ENCODE assay signal across 8 mouse cellular contexts in genomic region chr19:32756636-32756899, GRCm38 (mm10). TPM values are rescaled to one million over a fixed set of nuclear protein-coding genes. Genes with fewer than 3 reads are reported as not detected.
DNase-seq lines count a peak whose midpoint lies in the region; ATAC-seq and TF ChIP-seq lines count a peak whose summit lies in the region.

No protein-coding gene starts in this region.

- no peak for TF ChIP-seq POLR2A in bone marrow, adult 2 months (IDR thresholded peaks at IDR 0.05; ENCODE audit: borderline replicate concordance, control insufficient read depth, low read depth, low read length)

- H3K27me3 ChIP-seq in kidney, embryonic 15.5 days: peaks cover 5% of the 10 kb centered on the region; the same call in 1 of the 2 replicates
- H3K27me3 ChIP-seq in hindbrain, embryonic 12.5 days: peaks cover 6% of the 10 kb centered on the region
- no peaks in the 10 kb centered on the region; the same call in 1 of the 2 replicates for H3K27me3 ChIP-seq in midbrain, embryonic 14.5 days (ENCODE audit: control insufficient read depth, insufficient read depth, low read length)

- H3K36me3 ChIP-seq in kidney, embryonic 15.5 days: no peaks in the 10 kb centered on the region
- H3K36me3 ChIP-seq in hindbrain, embryonic 12.5 days: no peaks in the 10 kb centered on the region
- no peaks in the 10 kb centered on the region for H3K36me3 ChIP-seq in midbrain, embryonic 14.5 days (ENCODE audit: control insufficient read depth, insufficient read depth, low read length)

- H3K9me3 ChIP-seq in kidney, embryonic 15.5 days (replicated peaks): no peaks in the 10 kb centered on the region
- no peaks in the 10 kb centered on the region for H3K9me3 ChIP-seq in hindbrain, embryonic 12.5 days (replicated peaks)
- no peaks in the 10 kb centered on the region for H3K9me3 ChIP-seq in midbrain, embryonic 14.5 days (ENCODE audit: control insufficient read depth, low read length)

- peak overlapping the region; percentile 93 for H3K4me2 ChIP-seq in kidney, embryonic 15.5 days
- H3K4me2 ChIP-seq in hindbrain, embryonic 12.5 days (replicated peaks): peak overlapping the region; percentile 90
- H3K4me2 ChIP-seq in midbrain, embryonic 14.5 days (ENCODE audit: low read length): peak overlapping the region; percentile 96

- TF ChIP-seq CTCF in bone marrow, adult 2 months (IDR thresholded peaks at IDR 0.05; ENCODE audit: control insufficient read depth, insufficient read depth, low read length): no peak

- DNase-seq in kidney, postnatal 36 days: no peak
- no peak for DNase-seq in midbrain, embryonic 14.5 days
- DNase-seq in cerebellum, adult 11 months: no peak
- no peak for DNase-seq in B cell, adult 2 months
- DNase-seq in spleen, postnatal 14 days (ENCODE audit: low spot score in 2 of 2): no peak

- ATAC-seq in kidney, embryonic 15.5 days (replicated peaks; ENCODE audit: low FRiP score): peak; percentile 55
- peak; percentile 74 for ATAC-seq in hindbrain, embryonic 12.5 days (ENCODE audit: low FRiP score)
- peak; percentile 71 for ATAC-seq in midbrain, embryonic 14.5 days (ENCODE audit: low FRiP score, low TSS enrichment)

- peak overlapping the region; percentile 96 for H3K27ac ChIP-seq in kidney, embryonic 15.5 days
- H3K27ac ChIP-seq in bone marrow, adult 2 months (ENCODE audit: control insufficient read depth, insufficient read depth, low read depth, low read length, poor library complexity): peak overlapping the region; percentile 91
- H3K27ac ChIP-seq in hindbrain, embryonic 12.5 days: peak overlapping the region; percentile 99
- H3K27ac ChIP-seq in midbrain, embryonic 14.5 days (replicated peaks; ENCODE audit: low read depth, low read length): peak overlapping the region; percentile 98

- H3K9ac ChIP-seq in kidney, embryonic 15.5 days: peak overlapping the region; percentile 82
- H3K9ac ChIP-seq in hindbrain, embryonic 12.5 days: peak overlapping the region; percentile 80
- H3K9ac ChIP-seq in midbrain, embryonic 14.5 days (replicated peaks; ENCODE audit: low read length): peak overlapping the region; percentile 86

- peak overlapping the region; percentile 87 for H3K4me3 ChIP-seq in kidney, embryonic 15.5 days (replicated peaks)
- H3K4me3 ChIP-seq in bone marrow, adult 2 months (replicated peaks; ENCODE audit: control insufficient read depth, low read depth, low read length): peak overlapping the region; percentile 82
- peak overlapping the region; percentile 96 for H3K4me3 ChIP-seq in hindbrain, embryonic 12.5 days
- H3K4me3 ChIP-seq in midbrain, embryonic 14.5 days (replicated peaks; ENCODE audit: low read depth, low read length): peak overlapping the region; percentile 99

- H3K4me1 ChIP-seq in kidney, embryonic 15.5 days: peaks cover 31% of the 10 kb centered on the region
- no peaks in the 10 kb centered on the region for H3K4me1 ChIP-seq in bone marrow, adult 2 months (ENCODE audit: control insufficient read depth, insufficient read depth, low read length)
- H3K4me1 ChIP-seq in hindbrain, embryonic 12.5 days: peaks cover 25% of the 10 kb centered on the region
- H3K4me1 ChIP-seq in midbrain, embryonic 14.5 days (ENCODE audit: control insufficient read depth, insufficient read depth, low read length): peaks cover 33% of the 10 kb centered on the region

- under 1% methylated on average over 14 of the region's 14 CpGs for WGBS in kidney, embryonic 15.5 days
- WGBS in bone marrow, adult 2 months: under 1% methylated on average over 14 of the region's 14 CpGs
- under 1% methylated on average over 14 of the region's 14 CpGs for WGBS in hindbrain, embryonic 12.5 days
- under 1% methylated on average over 14 of the region's 14 CpGs for WGBS in midbrain, embryonic 14.5 days

RNA-seq across cellular contexts. Expression of gene Pten, which starts 0.7 kb away (rescaled TPM):
- 8.3 and 8.7 TPM in 2 replicates for polyA plus RNA-seq in kidney, embryonic 15.5 days (2015; fragmentation: Nextera tagmentation; extraction: Ambion mirVana)
- 14.0 and 24.9 TPM in 2 replicates for polyA plus RNA-seq in bone marrow, adult 2 months (2011; ENCODE audit: insufficient read depth, insufficient read length, low replicate concordance, missing spikeins)
- polyA plus RNA-seq in hindbrain, embryonic 12.5 days (2016; fragmentation: Nextera tagmentation; extraction: Ambion mirVana): 14.1 and 15.7 TPM in 2 replicates
- polyA plus RNA-seq in midbrain, embryonic 14.5 days (2014; fragmentation: Nextera tagmentation; extraction: Ambion mirVana): 22.6 and 29.8 TPM in 2 replicates

RNA-seq across cellular contexts. Expression of gene Atad1, which starts 17.0 kb away (rescaled TPM):
- 82.5 and 85.7 TPM in 2 replicates for polyA plus RNA-seq in kidney, embryonic 15.5 days (2015; fragmentation: Nextera tagmentation; extraction: Ambion mirVana)
- 10.7 and 12.5 TPM in 2 replicates for polyA plus RNA-seq in bone marrow, adult 2 months (2011; ENCODE audit: insufficient read depth, insufficient read length, low replicate concordance, missing spikeins)
- 98.6 and 102 TPM in 2 replicates for polyA plus RNA-seq in hindbrain, embryonic 12.5 days (2016; fragmentation: Nextera tagmentation; extraction: Ambion mirVana)
- 126 and 143 TPM in 2 replicates for polyA plus RNA-seq in midbrain, embryonic 14.5 days (2014; fragmentation: Nextera tagmentation; extraction: Ambion mirVana)
